In the genomic region with DNA sequence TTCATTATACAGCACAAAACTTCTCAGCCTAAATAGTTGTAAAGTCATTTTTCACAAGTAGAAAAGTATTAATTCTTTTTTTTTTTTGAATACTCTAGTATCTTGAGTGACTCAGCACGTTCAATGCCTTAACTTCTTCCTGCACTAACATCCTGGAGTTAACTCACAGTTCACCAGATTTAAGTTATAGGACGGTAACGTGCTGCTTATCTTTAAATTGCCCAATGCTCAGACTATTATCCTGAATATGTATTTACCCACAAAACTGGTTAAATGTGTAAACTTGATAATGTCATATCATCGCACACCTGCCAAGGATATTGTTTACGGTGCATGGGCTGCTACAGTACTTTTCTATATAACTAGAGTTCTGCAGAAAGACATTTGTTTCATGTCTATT, we compare ENCODE assay signal across 1 mouse cellular context.
TF ChIP-seq lines count a peak whose summit lies in the region.

No protein-coding gene starts in this region.

TF ChIP-seq in MEL, 35 proteins besides CTCF, POLR2A, EP300 and RAD21 (continued from another document):
- TF ChIP-seq MXI1 (IDR thresholded peaks at IDR 0.05; ENCODE audit: low read depth, low read length) (peak; percentile 46; the same call in 1 of the 2 replicates), SIN3A (IDR thresholded peaks at IDR 0.05; ENCODE audit: low read length) (peak; percentile 64; the same call in 1 of the 2 replicates), USF1 (IDR thresholded peaks at IDR 0.05; ENCODE audit: low read depth, low read length) (no peak), MYB (IDR thresholded peaks at IDR 0.05; ENCODE audit: low read depth, low read length) (peak; percentile 69), MYC (IDR thresholded peaks at IDR 0.05; ENCODE audit: low read depth, low read length) (peak; percentile 79; the same call in 1 of the 2 replicates), E2F4 (IDR thresholded peaks at IDR 0.05; ENCODE audit: borderline replicate concordance, low read depth, low read length) (no peak), MEF2A (IDR thresholded peaks at IDR 0.05; ENCODE audit: extremely low read depth, insufficient replicate concordance, low read depth, low read length, poor library complexity, severe bottlenecking) (no peak), POLR2AphosphoS5 (IDR thresholded peaks at IDR 0.05; ENCODE audit: borderline replicate concordance, low read depth, low read length) (no peak), RCOR1 (IDR thresholded peaks at IDR 0.05; ENCODE audit: low read depth, low read length) (peak; percentile 89), UBTF (IDR thresholded peaks at IDR 0.05; ENCODE audit: borderline replicate concordance, insufficient read depth, low read depth, low read length) (no peak), KAT2A (conservative IDR thresholded peaks at IDR 0.05; ENCODE audit: low read depth, low read length) (no peak)
